Mouse (Mus musculus): Measurements from ENCODE around the gene 2900011O08Rik.

The 2900011O08Rik gene

GRCm38 (mm10) chr16:14110922-14111321, 124.5 kb downstream of the 2900011O08Rik start:
- no peak for TF ChIP-seq GATA4 (IDR thresholded peaks at IDR 0.05; ENCODE audit: insufficient replicate concordance, low read length)

DNA sequence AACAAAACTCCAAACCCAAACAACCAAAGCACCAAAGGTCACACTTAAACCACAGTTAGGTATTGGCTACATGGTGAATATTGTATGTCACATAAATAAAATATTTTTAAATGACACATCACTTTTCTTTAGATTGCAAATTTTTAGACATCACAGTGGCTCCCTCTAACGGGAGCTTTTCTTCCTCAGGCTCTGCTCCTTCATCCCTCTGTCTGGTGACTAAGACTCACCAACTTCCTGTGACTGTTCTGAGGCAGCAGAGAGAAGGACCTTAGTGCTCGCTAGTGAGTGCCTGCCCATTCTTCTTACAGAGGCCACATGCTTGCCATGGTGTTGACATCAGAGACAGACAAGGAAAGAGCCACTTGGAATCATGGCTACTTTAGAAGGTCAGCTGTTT, 125.7 kb downstream of the 2900011O08Rik start:
- TF ChIP-seq GATA4 (IDR thresholded peaks at IDR 0.05; ENCODE audit: insufficient replicate concordance, low read length): no peak

GRCm38 (mm10) chr16:14112742-14113141, 126.3 kb downstream of the 2900011O08Rik start:
- TF ChIP-seq GATA4 (IDR thresholded peaks at IDR 0.05; ENCODE audit: insufficient replicate concordance, low read length): no peak

DNA sequence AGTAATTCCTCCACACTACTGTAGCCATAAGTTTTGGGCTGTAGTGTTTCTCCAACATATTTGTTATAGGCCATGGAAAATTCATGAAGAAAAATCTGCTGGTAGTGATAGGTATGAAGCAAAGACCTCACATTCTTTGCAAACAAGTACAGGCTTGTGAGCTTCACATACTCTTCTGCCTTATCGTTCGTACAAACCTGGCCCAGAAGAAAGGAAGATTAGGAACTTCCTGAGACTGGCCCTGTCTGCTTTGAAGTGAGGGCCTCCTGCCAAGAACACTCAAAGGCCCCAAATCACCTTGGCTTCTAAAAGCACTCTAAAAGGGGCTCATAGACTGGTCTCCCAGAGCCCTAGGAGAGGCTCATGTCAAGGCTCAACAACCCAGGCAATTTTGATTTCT, 130.9 kb downstream of the 2900011O08Rik start:
- no peak for TF ChIP-seq GATA4 (IDR thresholded peaks at IDR 0.05; ENCODE audit: insufficient replicate concordance, low read length)

DNA sequence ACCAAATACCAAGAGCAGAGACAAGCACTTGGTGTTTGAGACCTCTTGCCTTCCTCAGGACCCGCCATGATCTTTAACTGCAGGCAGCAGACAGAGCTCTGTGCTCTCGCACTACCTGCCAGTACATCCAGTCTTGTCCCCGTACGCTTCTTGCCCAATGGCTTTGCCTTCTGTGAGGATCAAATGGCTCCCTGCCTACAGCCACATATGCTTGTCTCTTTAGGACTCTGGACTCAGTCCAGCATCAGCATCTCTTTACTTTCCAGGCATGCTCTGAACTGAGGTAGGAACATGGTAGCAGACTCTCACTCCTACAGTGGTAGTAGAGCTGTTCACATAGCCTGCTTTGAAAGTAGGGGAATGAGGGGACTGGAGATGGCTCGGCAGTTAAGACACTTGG, 134.5 kb downstream of the 2900011O08Rik start:
- TF ChIP-seq GATA4 (IDR thresholded peaks at IDR 0.05; ENCODE audit: insufficient replicate concordance, low read length): no peak

GRCm38 (mm10) chr16:14121563-14121962, 135.2 kb downstream of the 2900011O08Rik start:
- no peak for TF ChIP-seq GATA4 (IDR thresholded peaks at IDR 0.05; ENCODE audit: insufficient replicate concordance, low read length)

DNA sequence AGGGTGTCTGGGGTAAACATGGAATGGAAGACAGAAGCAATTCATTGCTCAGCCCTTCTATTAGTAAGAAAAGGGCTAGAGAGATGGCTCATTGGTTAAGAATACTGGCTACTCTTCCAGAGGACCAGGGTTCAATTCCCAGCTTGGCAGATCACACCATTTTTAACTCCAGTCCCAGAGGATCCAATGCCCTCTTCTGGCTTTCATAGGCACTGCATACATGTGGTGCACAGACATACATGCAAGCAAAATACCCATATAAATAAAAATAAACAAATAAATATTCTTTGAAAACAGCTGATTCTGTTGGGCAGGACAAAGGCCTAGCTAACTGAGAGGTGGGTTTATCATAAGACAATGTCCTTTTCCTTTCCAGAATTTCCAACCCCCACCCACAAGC, 136.2 kb downstream of the 2900011O08Rik start:
- no peak for TF ChIP-seq GATA4 (IDR thresholded peaks at IDR 0.05; ENCODE audit: insufficient replicate concordance, low read length)

DNA sequence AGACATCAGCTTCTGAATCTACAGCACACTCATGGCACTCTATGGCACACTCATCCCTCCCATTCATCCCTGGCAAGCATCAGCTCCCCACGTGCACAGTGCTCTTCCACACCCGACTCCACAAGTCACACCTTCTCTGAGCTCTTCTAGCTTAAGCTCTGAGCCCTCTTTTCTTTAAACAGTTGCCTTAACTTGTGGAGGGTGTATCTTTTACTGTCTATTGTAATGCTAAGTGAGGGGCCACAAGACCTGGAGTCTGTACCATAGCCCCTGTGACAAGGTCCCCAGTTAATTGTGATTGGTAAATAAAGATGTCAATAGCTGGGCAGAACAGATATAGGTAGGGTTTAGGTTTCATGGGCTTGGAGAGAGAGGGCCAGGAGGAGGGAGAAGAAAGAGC, 137.5 kb downstream of the 2900011O08Rik start:
- no peak for TF ChIP-seq GATA4 (IDR thresholded peaks at IDR 0.05; ENCODE audit: insufficient replicate concordance, low read length)

DNA sequence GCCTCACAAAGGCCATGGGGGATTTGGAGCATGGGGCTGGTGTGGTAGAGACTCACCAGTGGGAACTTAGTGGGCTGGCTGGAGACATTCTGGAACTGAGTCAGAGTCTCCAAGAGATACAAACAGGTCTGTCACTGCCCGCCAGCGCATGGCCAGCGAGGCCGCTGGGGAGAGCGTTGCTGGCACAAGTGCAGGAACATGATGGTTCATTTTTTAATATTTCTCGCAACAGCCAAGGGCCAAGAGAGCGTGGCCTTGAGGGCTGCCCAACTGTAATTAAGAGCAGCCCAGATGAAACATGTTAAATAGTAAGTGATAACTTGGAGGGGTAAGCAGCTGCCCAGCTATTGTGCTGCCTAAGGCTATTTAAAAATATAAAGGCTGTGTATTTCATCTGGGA, 138.3 kb downstream of the 2900011O08Rik start:
- no peak for TF ChIP-seq GATA4 (IDR thresholded peaks at IDR 0.05; ENCODE audit: insufficient replicate concordance, low read length)

GRCm38 (mm10) chr16:14125253-14125652, 138.8 kb downstream of the 2900011O08Rik start:
- no peak for TF ChIP-seq GATA4 (IDR thresholded peaks at IDR 0.05; ENCODE audit: insufficient replicate concordance, low read length)

DNA sequence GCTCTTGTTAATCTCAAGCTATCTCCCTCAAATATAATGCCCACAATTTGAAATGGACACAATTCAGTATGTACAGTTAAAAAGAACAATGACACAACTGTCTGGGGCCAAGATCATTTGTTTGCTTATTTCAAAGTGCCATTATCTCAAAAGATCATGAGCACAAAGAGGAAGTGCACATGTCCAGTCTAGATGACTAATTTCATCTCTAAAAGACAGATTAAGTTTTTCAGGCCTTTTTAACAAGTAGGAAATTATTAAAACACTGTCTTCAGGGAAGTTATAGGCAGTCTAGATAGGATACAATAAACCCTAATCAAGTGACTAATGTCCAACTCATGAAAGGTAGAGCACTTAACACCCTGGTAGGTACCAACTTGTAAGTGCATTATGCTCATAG, 142.6 kb downstream of the 2900011O08Rik start:
- TF ChIP-seq GATA4 (IDR thresholded peaks at IDR 0.05; ENCODE audit: insufficient replicate concordance, low read length): no peak

- TF ChIP-seq GATA4 (IDR thresholded peaks at IDR 0.05; ENCODE audit: insufficient replicate concordance, low read length): no peak
These were observed 144.4 kb downstream of the 2900011O08Rik start for GRCm38 (mm10) chr16:14130796-14131195.

DNA sequence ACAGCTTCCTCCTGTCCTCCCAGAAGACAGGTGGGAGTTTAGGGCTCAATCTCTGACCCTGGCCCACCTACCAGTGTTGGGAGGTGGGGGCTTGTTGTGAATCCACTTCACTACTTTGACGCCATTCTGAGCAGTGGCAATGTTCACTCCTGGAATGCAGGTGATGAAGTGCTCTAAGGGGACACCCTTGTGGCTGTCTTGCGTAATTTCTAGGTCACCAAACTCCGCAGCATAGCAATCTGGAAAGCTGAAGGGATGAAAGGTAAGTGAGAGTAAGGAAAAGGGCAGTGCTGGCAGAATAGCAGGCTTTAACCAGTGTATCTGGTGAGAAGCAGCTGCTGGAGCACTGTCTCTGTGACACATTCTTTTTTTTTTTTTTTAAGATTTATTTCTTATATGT, 145.0 kb downstream of the 2900011O08Rik start:
- no peak for TF ChIP-seq GATA4 (IDR thresholded peaks at IDR 0.05; ENCODE audit: insufficient replicate concordance, low read length)

DNA sequence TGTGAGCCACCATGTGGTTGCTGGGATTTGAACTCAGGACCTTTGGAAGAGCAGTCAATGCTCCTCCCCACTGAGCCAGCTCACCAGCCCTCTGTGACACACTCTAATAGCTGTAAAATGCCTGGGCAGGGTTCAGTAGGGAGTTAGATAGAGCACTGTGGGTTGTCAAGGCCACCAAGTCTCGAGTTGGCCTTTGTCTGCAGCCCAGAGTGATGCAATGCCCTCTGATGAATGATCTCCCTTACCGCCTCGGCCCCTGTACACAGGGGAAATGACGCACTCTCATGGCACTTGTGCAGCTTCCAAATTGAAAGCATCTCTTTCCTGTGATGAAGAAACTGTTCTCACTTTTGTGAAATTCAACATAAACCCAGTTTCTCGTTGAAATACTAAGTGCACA, 145.4 kb downstream of the 2900011O08Rik start:
- peak; percentile 36; the same call in 1 of the 2 replicates for TF ChIP-seq GATA4 (IDR thresholded peaks at IDR 0.05; ENCODE audit: insufficient replicate concordance, low read length)

GRCm38 (mm10) chr16:14135014-14135413, 148.6 kb downstream of the 2900011O08Rik start:
- TF ChIP-seq GATA4 (IDR thresholded peaks at IDR 0.05; ENCODE audit: insufficient replicate concordance, low read length): no peak

DNA sequence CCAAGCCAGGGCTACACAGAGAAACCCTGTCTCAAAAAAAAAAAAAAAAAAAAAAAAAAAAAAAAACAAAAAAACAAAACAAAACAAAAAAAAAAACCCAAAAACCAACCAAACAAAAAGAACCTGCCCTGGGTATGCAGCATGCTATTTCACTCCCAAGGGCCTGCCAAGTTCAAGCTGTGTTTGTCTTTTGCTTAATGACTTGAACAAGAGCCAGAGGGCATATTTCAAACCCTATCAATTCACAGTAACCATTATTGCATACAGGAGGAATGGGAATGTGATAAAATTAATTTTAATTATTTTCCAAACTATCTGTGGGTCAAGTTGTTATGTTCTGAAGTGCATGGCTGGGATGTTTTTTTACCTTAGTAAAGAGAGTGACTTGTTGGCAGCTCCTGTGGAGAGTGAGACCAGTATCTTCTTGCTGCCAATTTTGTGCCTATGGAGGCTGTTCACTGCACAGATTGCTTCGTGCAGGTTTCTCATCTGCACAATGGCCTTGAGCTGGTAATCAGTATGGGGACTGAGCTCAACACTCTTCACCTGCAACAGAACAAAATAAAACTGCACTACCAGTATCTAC, 151.7 kb downstream of the 2900011O08Rik start:
- TF ChIP-seq GATA4 (IDR thresholded peaks at IDR 0.05; ENCODE audit: insufficient replicate concordance, low read length): no peak

DNA sequence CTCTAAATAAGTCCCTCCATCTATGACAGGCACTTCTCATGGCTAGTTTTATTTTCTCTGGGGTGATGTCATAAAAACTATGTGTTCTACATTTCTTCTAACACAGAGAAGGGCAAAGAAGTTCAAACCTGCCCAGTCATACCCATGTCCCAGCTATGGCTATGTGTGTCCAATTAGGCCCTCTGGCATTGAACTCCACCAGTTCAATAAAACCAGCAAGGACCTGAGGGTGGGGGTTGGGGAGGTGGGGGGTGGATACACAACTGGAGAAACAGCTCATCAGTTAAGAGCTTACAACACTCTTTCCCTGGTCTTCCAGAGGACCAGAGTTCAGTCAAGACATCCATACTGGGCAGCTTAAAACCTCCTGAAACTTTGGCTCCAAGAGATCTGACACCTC, 152.7 kb downstream of the 2900011O08Rik start:
- no peak for TF ChIP-seq GATA4 (IDR thresholded peaks at IDR 0.05; ENCODE audit: insufficient replicate concordance, low read length)
